Mouse (Mus musculus) intestine, embryonic 15.5 days (tissue): ENCODE measurements around the gene Ankfn1. TPM values are rescaled to one million over a fixed set of nuclear protein-coding genes. Genes with fewer than 3 reads are reported as not detected.

Experiments
- ATAC-seq: fragments of 200-750 bp; cut with Nextera tagmentation; 2 replicates; pipeline ENCODE4 v1.8.0; 2017; ENCODE audit warnings: moderate TSS enrichment, moderate library complexity
- H3K27ac ChIP-seq: fragments of 300-500 bp; sonication (generic); 2 replicates; pipeline ENCODE4 v1.5.1; 2015; ENCODE audit warnings: mild to moderate bottlenecking, inconsistent platforms
- H3K27me3 ChIP-seq: fragments of 300-500 bp; sonication (generic); replicated peaks from 2 replicates; pipeline ENCODE4 v1.6.1; 2015; ENCODE audit warnings: inconsistent platforms
- H3K36me3 ChIP-seq: fragments of 300-500 bp; sonication (generic); 2 replicates; pipeline ENCODE4 v1.6.1; 2015; ENCODE audit warnings: inconsistent platforms
- H3K4me1 ChIP-seq: fragments of 300-500 bp; sonication (generic); replicated peaks from 2 replicates; pipeline ENCODE4 v1.6.1; 2015; ENCODE audit warnings: inconsistent platforms
- H3K4me2 ChIP-seq: fragments of 300-500 bp; sonication (generic); replicated peaks from 2 replicates; pipeline ENCODE4 v1.6.1; 2015; ENCODE audit warnings: mild to moderate bottlenecking, inconsistent platforms
- H3K4me3 ChIP-seq: fragments of 300-500 bp; sonication (generic); replicated peaks from 2 replicates; pipeline ENCODE4 v1.5.1; 2015; ENCODE audit warnings: inconsistent platforms
- H3K9ac ChIP-seq: fragments of 300-500 bp; sonication (generic); 2 replicates; pipeline ENCODE4 v1.6.1; 2015; ENCODE audit warnings: inconsistent platforms
- H3K9me3 ChIP-seq: fragments of 300-500 bp; sonication (generic); 2 replicates; pipeline ENCODE4 v1.6.1; 2016; ENCODE audit warnings: inconsistent platforms
- WGBS: fragments of 180-500 bp; shearing (Covaris S2); methylation state at CpG from one replicate; pipeline ENCODE4 v1.1.7; 2015; 5-methylcytosine and 5-hydroxymethylcytosine counted together
- polyA plus RNA-seq: library from polyadenylated mRNA; unstranded; fragments of >200 nt; fragmentation: Nextera tagmentation; extraction: Ambion mirVana; gene quantifications from 2 replicates; pipeline ENCODE4 v1.2.1, GENCODE M21; 2015

The Ankfn1 gene
- polyA plus RNA-seq, 1 experiment from 2014 or later: 0.11 TPM

DNA sequence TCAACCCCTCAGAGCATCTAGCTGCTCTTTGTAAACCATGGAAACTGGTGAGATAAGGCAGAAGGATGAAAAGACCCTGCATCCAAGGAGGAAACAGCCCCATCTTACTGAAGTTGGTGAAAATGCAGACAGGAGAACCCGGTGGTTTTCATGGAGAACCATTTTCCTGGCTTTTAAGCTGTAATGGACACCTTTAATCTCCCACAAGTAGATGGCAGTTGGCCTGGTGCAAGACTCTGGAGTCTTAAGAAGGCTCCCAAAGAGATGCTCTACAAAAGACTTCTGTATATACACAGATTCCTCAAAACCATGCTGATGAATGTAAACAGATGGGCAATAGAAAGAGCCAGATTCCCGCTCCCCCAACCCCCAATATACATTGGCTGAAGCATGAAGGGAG, 276.5 kb downstream of the Ankfn1 start:
- no peak for ATAC-seq
- H3K27me3 ChIP-seq: no peaks in the 10 kb centered on the region

GRCm38 (mm10) chr11:89481084-89481483, 296.4 kb downstream of the Ankfn1 start:
- ATAC-seq: no peak
- Histone ChIP-seq H3K27me3 (no peaks in the 10 kb centered on the region), H3K4me3 (no peak overlapping the region), H3K4me1 (no peaks in the 10 kb centered on the region), H3K27ac (no peak overlapping the region), H3K9me3 (no peaks in the 10 kb centered on the region), H3K4me2 (no peak overlapping the region), H3K36me3 (no peaks in the 10 kb centered on the region), H3K9ac (no peak overlapping the region)
- 54% methylated on average over 6 of the region's 6 CpGs for WGBS

More for the DNA sequence above, 276.5 kb downstream of the Ankfn1 start:
- H3K9me3 ChIP-seq: no peaks in the 10 kb centered on the region
- no peak overlapping the region for H3K4me3 ChIP-seq
- no peaks in the 10 kb centered on the region for H3K4me1 ChIP-seq
- H3K4me2 ChIP-seq: no peak overlapping the region
- H3K27ac ChIP-seq: no peak overlapping the region
- no peaks in the 10 kb centered on the region for H3K36me3 ChIP-seq
- H3K9ac ChIP-seq: no peak overlapping the region
- 71% methylated on average over 2 of the region's 2 CpGs for WGBS

GRCm38 (mm10) chr11:89476927-89477326, 300.5 kb downstream of the Ankfn1 start:
- H3K4me3 ChIP-seq: no peak overlapping the region
- no peaks in the 10 kb centered on the region for H3K36me3 ChIP-seq
- no peak overlapping the region for H3K27ac ChIP-seq
- H3K27me3 ChIP-seq: no peaks in the 10 kb centered on the region
- ATAC-seq: no peak
- no peaks in the 10 kb centered on the region for H3K4me1 ChIP-seq
- H3K9ac ChIP-seq: no peak overlapping the region
- H3K4me2 ChIP-seq: no peak overlapping the region
- 31% methylated on average over 5 of the region's 5 CpGs for whole genome bisulfite sequencing
- no peaks in the 10 kb centered on the region for H3K9me3 ChIP-seq

DNA sequence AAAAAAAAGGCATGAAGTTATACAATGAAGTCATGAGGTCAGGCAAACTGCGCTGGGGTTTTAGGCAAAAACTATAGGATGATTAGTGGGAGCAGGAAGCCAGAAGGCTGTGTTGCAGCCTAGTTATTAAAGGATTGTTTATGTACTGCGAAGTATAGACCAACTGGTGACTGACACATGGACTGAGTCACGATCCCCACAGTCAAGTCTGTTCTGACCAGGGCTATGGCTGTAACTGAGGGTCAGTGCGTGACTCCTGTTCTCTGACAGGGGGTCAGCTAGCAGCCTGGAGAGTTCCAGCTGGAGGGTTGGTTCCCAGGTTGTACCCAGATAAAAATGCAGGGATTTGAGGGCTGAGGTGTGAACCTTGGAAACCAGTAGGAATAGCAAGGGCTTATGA, 301.4 kb downstream of the Ankfn1 start:
- no peak overlapping the region for H3K4me2 ChIP-seq
- H3K9me3 ChIP-seq: no peaks in the 10 kb centered on the region
- 52% methylated on average over 4 of the region's 4 CpGs for WGBS
- no peaks in the 10 kb centered on the region for H3K4me1 ChIP-seq
- no peaks in the 10 kb centered on the region for H3K36me3 ChIP-seq
- no peak overlapping the region for H3K27ac ChIP-seq
- no peak for ATAC-seq
- H3K9ac ChIP-seq: no peak overlapping the region
- no peaks in the 10 kb centered on the region for H3K27me3 ChIP-seq
- no peak overlapping the region for H3K4me3 ChIP-seq

DNA sequence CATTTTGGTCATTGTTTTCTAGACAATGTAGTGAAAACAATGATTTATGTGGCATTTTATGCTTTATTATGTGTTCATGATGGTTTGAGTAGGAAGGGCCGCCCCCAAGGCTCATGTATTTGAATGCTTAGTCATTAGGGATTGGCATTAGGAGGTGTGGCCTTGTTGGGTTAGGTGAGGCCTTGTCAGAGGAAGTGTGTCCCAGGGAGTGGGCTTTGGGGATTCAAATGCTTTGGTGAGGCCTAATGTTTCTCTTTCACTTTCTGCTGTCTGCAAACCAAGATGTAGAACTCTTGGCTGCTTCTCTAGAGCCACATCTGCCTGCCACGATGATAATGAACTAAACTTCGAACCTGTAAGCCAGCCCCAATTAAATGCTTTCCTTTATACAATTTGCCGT, 304.6 kb downstream of the Ankfn1 start:
- H3K27me3 ChIP-seq: no peaks in the 10 kb centered on the region
- no peak for ATAC-seq
- H3K9me3 ChIP-seq: no peaks in the 10 kb centered on the region
- no peaks in the 10 kb centered on the region for H3K4me1 ChIP-seq
- no peak overlapping the region for H3K4me3 ChIP-seq
- no peak overlapping the region for H3K4me2 ChIP-seq
- no peak overlapping the region for H3K27ac ChIP-seq
- no peaks in the 10 kb centered on the region for H3K36me3 ChIP-seq
- no peak overlapping the region for H3K9ac ChIP-seq
- 85% methylated on average over 4 of the region's 4 CpGs for WGBS

DNA sequence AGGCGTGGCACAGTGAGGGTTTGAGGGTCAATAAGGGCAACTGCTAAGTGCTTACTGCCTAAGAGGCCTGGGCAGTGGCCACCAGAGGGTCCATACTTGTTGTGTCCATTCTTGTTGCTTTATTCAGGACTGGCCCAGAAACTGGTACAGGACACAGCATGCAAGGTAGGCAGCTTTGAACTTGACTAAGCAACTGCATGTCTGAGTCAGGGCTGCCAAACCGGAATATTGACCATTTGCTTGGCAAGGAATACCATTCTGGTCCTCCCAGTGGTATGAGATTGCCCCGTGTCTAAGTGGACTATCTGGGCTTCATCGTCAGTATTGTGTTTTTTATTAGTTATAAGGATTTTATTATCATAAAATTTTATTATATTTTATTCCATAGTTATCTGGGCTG, 312.1 kb downstream of the Ankfn1 start:
- H3K27me3 ChIP-seq: no peaks in the 10 kb centered on the region
- H3K36me3 ChIP-seq: no peaks in the 10 kb centered on the region
- no peaks in the 10 kb centered on the region for H3K9me3 ChIP-seq
- no peak for ATAC-seq
- no peaks in the 10 kb centered on the region for H3K4me1 ChIP-seq
- no peak overlapping the region for H3K27ac ChIP-seq
- no peak overlapping the region for H3K9ac ChIP-seq
- no peak overlapping the region for H3K4me3 ChIP-seq
- H3K4me2 ChIP-seq: no peak overlapping the region
- 89% methylated on average over 4 of the region's 4 CpGs for WGBS

- H3K4me1 ChIP-seq: no peaks in the 10 kb centered on the region
- WGBS: 83% methylated on average over 10 of the region's 10 CpGs
- H3K27me3 ChIP-seq: no peaks in the 10 kb centered on the region
- H3K9me3 ChIP-seq: no peaks in the 10 kb centered on the region
- no peak overlapping the region for H3K27ac ChIP-seq
- H3K36me3 ChIP-seq: no peaks in the 10 kb centered on the region
- no peak overlapping the region for H3K9ac ChIP-seq
- no peak overlapping the region for H3K4me3 ChIP-seq
- H3K4me2 ChIP-seq: no peak overlapping the region
- ATAC-seq: no peak
Measured at GRCm38 (mm10) chr11:89462216-89462615, 315.2 kb downstream of the Ankfn1 start.

DNA sequence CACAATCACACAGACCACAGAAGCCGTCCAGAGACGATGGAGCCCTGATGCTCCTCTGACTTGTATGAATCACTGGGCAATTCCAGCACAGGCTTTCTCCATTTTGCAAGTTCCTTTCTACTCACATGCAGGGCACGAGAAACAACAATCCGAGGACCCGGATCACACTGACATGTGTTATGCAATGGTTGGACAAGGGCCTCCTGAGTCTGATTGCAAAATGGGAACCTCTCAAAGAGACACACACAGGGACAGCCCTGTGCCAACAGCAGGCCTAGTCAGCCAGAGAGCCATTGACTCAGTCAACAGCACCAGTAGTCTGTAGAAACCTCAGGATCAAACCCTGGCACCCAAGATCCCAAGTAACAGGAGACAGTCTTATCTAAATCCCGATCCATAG, 318.0 kb downstream of the Ankfn1 start:
- Histone ChIP-seq H3K4me2 (no peak overlapping the region), H3K9me3 (no peaks in the 10 kb centered on the region), H3K9ac (no peak overlapping the region), H3K36me3 (no peaks in the 10 kb centered on the region), H3K27ac (no peak overlapping the region), H3K27me3 (no peaks in the 10 kb centered on the region), H3K4me1 (no peaks in the 10 kb centered on the region), H3K4me3 (no peak overlapping the region)
- no peak for ATAC-seq
- WGBS: 91% methylated on average over 6 of the region's 6 CpGs

- H3K9ac ChIP-seq: no peak overlapping the region
- H3K27me3 ChIP-seq: no peaks in the 10 kb centered on the region
- no peak overlapping the region for H3K4me2 ChIP-seq
- 55% methylated on average over 5 of the region's 5 CpGs for WGBS
- no peaks in the 10 kb centered on the region for H3K36me3 ChIP-seq
- no peaks in the 10 kb centered on the region for H3K9me3 ChIP-seq
- 0 out of 2 replicates have a peak, but pooled peaks cover 2% of the 10 kb centered on the region for H3K4me1 ChIP-seq
- no peak for ATAC-seq
- no peak overlapping the region for H3K4me3 ChIP-seq
- no peak overlapping the region for H3K27ac ChIP-seq
Measured at GRCm38 (mm10) chr11:89455647-89456231, 321.7 kb downstream of the Ankfn1 start.

GRCm38 (mm10) chr11:89454702-89455101, 322.8 kb downstream of the Ankfn1 start:
- Histone ChIP-seq H3K9ac (no peak overlapping the region), H3K36me3 (no peaks in the 10 kb centered on the region), H3K4me1 (0 out of 2 replicates have a peak, but pooled peaks cover 2% of the 10 kb centered on the region), H3K27me3 (no peaks in the 10 kb centered on the region), H3K27ac (no peak overlapping the region), H3K4me2 (no peak overlapping the region), H3K9me3 (no peaks in the 10 kb centered on the region), H3K4me3 (no peak overlapping the region)
- ATAC-seq: no peak
- WGBS: 48% methylated on average over 4 of the region's 4 CpGs

- Histone ChIP-seq H3K27ac (no peak overlapping the region), H3K4me3 (no peak overlapping the region), H3K4me2 (no peak overlapping the region), H3K9ac (no peak overlapping the region), H3K27me3 (no peaks in the 10 kb centered on the region), H3K9me3 (no peaks in the 10 kb centered on the region), H3K4me1 (0 out of 2 replicates have a peak, but pooled peaks cover 2% of the 10 kb centered on the region), H3K36me3 (no peaks in the 10 kb centered on the region)
- ATAC-seq: no peak
- WGBS: 29% methylated on average over 2 of the region's 2 CpGs
Measured at GRCm38 (mm10) chr11:89452862-89453261, 324.6 kb downstream of the Ankfn1 start.

DNA sequence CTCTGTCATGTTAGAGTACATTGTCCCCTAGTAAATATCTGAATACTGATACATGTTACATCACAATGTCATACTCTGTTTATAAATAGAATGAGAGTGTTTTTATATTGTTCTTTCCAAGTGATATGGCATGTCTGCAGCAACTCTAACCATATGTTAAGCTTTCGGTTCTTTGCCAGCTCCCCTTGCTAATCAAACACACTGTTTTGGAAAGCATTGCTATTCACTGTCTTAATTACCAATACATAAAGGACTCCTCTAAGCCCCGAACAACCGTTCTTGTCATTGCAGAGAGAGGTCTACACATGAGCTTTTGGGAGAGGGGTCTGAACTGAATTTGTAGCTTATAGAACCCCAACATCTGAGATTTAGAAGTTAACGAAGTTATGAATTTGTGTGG, 327.0 kb downstream of the Ankfn1 start:
- Histone ChIP-seq H3K9me3 (no peaks in the 10 kb centered on the region), H3K4me2 (no peak overlapping the region), H3K4me1 (0 out of 2 replicates have a peak, but pooled peaks cover 4% of the 10 kb centered on the region), H3K27ac (no peak overlapping the region), H3K36me3 (no peaks in the 10 kb centered on the region), H3K27me3 (no peaks in the 10 kb centered on the region), H3K4me3 (no peak overlapping the region), H3K9ac (no peak overlapping the region)
- 83% methylated on average over 4 of the region's 4 CpGs for WGBS
- no peak for ATAC-seq

DNA sequence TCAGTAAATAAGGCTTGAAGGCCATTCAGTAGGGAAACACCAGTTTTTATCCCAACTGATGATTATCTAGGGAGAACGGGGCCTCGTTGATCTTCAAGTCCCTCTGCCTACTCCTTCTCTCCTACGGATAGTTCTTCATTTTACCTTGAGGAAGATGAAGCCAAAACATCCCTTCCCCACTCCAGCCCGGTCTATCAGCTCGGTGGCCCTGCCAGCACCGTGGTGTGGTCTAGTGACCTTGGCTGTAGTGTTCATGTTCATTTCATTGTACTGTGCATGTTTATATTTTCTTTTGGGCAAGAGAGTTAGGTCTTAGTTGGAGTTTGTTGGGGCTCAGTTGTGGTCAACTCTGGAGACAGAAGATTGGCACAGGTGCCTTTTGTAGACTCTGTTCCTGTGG, 328.5 kb downstream of the Ankfn1 start:
- ATAC-seq: no peak
- 76% methylated on average over 6 of the region's 6 CpGs for WGBS

More for the DNA sequence above, 328.5 kb downstream of the Ankfn1 start:
- Histone ChIP-seq H3K9ac (no peak overlapping the region), H3K4me2 (no peak overlapping the region), H3K36me3 (no peaks in the 10 kb centered on the region), H3K27ac (no peak overlapping the region), H3K9me3 (no peaks in the 10 kb centered on the region), H3K27me3 (no peaks in the 10 kb centered on the region), H3K4me3 (no peak overlapping the region), H3K4me1 (0 out of 2 replicates have a peak, but pooled peaks cover 4% of the 10 kb centered on the region)
